Mouse (Mus musculus) cerebral cortex, adult 2 months (tissue): ENCODE measurements around the gene Cyp19a1.

Source experiments
- WGBS: fragments of 180-500 bp; shearing (Covaris S2); methylation state at CpG from one replicate; pipeline ENCODE4 v1.1.7; 2018; 5-methylcytosine and 5-hydroxymethylcytosine counted together

Gene Cyp19a1

DNA sequence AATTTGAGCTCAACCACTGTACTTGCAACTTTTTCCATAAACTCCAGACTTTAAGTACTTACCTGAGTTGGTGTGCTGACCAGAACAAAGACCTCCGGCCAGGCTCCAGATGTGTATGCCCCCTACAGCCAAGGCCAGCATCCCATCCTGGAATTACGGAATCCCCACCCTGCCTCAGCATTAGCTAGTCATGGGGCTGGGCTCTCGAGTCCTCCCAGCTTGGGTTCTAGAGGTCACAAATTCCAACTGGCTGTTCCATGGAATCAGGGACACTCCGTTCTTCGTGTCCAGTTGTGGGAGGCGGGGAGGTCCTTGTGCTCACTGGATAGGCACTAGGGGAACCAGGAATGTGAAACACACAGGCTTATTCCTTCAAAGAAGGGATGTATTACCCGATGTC, at the start of gene Cyp19a1:
TSS of gene Cyp19a1 (minus strand) at position 101 of the 400 bp plus-strand sequence.
- WGBS, result 90% methylated on average over 7 of the region's 7 CpGs

DNA sequence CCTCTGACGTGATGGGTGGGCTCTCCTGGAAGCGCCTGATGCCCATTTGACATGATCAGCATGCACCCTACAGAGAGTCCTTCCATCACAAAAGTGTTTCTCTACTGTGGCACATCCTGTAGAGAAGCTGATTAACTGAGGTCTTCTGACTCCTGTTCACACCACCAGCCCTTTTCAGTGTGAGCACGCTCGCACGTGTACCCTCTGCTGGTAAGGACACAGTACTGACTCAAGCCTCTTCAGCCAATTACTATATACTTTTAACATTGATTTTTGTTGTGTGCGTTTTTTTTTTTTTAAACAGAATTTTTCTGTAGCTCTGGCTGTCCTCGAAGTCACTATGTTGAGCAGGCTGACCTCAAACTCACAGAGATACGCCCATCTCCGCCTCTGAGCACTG, 48.5 kb upstream of the Cyp19a1 start:
- 77% methylated on average over 9 of the region's 9 CpGs for WGBS

- WGBS, result 52% methylated on average over 2 of the region's 2 CpGs
Measured at GRCm38 (mm10) chr9:54308751-54309358, 40.9 kb upstream of the Cyp19a1 start.

DNA sequence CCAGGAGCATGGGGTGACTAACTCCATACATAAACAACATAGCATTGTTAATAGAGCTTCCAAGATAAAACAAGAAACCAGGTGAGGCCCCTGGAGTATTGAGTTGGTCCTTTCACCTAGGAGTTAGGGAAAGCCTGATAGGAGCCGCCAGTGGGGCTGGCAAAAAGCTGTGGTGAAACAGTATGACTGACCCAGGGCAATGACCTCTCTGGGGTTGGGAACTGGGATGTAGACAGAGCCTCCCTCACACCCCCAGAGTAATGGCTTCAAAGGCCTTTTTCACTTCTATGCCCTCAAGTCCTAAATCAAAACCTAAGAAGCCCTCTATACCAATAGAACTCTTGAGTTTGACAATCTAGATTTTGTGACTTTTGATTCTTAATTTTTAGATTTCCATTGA, 40.3 kb upstream of the Cyp19a1 start:
- 89% methylated on average over 1 of the region's 1 CpGs for WGBS

GRCm38 (mm10) chr9:54301255-54301654, 33.3 kb upstream of the Cyp19a1 start:
- WGBS, result 33% methylated on average over 4 of the region's 4 CpGs

DNA sequence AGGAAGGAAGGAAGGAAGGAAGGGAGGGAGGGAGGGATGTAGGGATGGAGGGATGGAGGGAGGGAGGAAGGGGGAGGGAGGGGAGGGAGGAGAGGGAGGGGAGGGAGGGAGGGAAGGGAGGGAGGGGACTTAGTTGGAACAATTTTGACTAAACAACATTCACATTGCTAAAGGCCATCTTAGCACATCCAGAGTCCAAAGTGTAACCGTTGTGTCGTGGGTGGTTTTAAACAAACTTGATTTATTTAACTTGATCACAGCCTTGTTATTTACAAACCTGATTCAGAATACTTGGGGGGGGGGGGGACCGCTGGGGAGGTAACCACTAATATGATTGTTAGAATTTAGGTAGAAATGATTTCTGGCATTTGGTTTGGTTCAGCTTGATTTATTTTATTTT, 31.5 kb upstream of the Cyp19a1 start:
- 83% methylated on average over 3 of the region's 3 CpGs for WGBS

DNA sequence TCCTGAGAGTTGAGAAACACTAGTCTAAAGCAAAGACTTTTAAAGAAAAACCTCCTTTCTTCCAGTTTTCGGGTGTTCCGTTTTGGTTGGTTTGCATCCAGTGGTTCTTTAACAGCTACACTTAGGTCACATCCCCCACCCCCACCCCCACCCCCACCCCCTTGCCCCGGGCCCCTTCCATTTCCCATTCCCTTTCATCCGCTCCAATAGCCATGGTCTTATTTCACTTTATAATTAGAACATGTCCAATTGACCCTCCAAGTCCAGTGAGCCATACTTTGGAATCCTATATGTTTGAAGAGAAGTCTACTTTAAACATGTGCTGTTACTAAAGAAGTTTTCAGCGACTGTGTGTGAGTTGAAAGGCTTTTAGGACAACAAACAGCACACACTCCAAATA, 19.9 kb upstream of the Cyp19a1 start:
- WGBS, result 54% methylated on average over 5 of the region's 5 CpGs

- 4% methylated on average over 61 of the region's 61 CpGs for WGBS
Measured at GRCm38 (mm10) chr9:54286331-54286987, 18.5 kb upstream of the Cyp19a1 start, which contains the start of gene Gldn. Gene Gldn (plus strand): TSS chr9:54286486.

- WGBS, result 76% methylated on average over 12 of the region's 12 CpGs
Measured at GRCm38 (mm10) chr9:54279046-54279589, 11.2 kb upstream of the Cyp19a1 start.

- WGBS, result 88% methylated on average over 4 of the region's 4 CpGs
Measured at GRCm38 (mm10) chr9:54275283-54275682, 7.4 kb upstream of the Cyp19a1 start.

- 69% methylated on average over 5 of the region's 5 CpGs for WGBS
Measured at GRCm38 (mm10) chr9:54270889-54271288, 3.0 kb upstream of the Cyp19a1 start.

DNA sequence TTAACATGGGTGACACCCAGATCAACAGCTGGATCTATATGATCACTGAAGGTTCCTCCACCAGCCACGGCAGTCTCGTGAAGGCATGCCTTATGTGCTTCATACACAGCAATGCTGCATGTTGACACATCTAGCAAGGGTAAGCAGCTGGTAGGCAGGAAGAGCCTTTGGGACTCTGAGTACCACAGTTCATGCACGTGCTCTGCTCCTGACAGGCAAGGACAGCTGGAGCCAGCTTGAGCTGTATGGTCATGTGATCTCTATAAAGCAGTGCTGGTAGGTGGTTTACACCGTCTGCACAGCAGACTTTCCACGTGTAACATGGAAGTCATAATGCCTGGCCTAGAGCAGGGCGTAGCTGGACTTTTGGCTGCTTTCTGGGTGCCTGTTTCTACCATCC, 2.1 kb upstream of the Cyp19a1 start:
- WGBS, result 82% methylated on average over 6 of the region's 6 CpGs

DNA sequence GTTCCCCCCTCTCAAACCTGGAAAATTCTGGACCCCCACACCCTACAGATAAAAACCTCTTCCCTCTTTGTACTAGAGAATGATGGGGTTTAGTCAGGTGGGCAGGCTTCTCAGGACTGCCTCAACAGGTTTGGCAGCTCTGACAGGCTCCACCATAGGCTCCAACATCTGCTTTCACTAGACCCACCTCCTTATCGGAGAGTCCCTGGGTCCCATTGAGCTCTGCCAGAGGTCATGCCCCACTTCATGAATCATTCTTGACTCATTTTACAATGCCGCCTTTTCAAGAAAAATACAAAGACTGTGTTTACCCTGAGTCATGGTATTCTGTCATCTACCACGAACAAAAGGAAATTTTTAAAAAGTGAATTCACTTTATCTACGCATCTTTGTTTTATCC, 3.2 kb downstream of the Cyp19a1 start:
- WGBS, result 78% methylated on average over 4 of the region's 4 CpGs

DNA sequence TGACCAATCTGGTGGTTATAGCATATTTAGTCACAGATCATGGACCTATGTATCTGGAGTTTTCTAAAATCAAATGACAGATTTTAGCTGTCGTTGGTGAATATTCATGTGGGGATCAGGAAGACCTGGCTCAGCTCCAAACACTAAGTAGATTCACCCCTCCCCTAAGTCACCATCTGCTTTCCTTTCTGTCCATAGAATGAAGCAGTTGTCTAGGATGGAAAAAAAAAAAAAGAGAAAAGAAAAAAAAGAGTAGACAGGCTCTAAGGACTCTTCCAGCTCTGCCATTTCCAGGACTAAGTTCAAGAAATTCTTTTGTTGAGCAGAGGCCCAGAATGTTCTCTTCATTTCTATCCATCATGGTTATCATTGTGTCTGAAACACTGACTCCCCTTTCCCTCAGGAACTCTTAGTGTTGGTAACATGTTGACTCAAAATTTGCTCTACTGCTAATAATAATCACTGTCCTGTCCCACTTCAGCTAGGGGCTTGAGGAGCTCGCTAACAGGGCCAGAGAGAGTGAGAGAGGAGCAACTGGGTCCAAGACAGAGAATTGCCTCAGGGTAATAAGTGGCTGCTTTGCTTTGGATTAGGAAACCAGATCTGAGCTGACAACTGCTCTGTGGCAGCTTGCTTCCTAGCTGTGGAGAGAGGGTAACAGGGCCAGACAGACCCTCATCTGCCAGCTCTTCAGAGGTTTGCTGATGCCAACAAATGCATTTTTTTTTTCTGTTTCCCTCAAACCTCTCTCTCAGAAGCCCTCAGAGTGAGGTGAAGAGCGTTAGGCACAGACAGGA, 22.8 kb downstream of the Cyp19a1 start:
- 62% methylated on average over 3 of the region's 3 CpGs for WGBS

GRCm38 (mm10) chr9:54227580-54227979, 40.3 kb downstream of the Cyp19a1 start:
- WGBS, result 21% methylated on average over 6 of the region's 6 CpGs

- WGBS, result 77% methylated on average over 5 of the region's 5 CpGs
Measured at GRCm38 (mm10) chr9:54216511-54216910, 51.4 kb downstream of the Cyp19a1 start.

GRCm38 (mm10) chr9:54214881-54215280, 53.0 kb downstream of the Cyp19a1 start:
- WGBS, result 57% methylated on average over 9 of the region's 9 CpGs

GRCm38 (mm10) chr9:54194790-54195189, 73.1 kb downstream of the Cyp19a1 start:
- WGBS, result 79% methylated on average over 5 of the region's 5 CpGs

DNA sequence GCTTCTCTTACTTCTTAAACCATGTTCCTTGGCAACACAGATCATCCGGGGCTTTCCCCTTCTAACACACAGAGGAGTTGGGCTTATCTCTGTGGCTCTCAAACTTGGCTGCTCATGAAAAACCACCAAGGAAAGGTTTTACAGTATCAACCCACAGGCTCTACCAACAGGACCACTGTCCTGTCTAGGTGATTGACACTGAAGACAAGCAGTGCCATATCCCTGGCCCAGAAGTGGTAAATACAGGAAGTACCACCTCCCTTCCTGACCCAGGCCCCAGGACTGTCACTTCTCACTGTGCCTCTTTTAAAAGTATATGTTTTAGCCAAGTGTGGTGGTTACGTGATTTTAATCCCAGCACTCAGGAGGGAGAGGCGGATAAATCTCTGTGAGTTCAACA, 76.5 kb downstream of the Cyp19a1 start:
- WGBS, result 91% methylated on average over 3 of the region's 3 CpGs

DNA sequence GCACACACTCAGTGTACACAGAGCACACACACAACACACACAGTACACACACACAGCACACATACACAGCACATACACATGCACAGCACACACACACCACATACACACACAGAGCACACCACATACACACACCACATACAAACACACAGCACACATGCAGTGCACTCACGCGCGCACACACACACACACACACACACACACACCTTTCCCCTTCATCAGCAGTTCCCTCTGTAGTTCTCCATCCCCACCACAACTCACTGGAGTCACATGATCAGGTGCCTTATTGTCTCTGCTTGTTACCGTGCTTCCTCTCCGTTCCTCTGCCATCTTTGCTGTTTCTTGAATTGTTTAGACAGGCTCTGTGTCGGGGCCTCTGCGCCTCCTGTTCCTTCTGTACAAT, 85.4 kb downstream of the Cyp19a1 start:
- WGBS, result 86% methylated on average over 7 of the region's 7 CpGs

GRCm38 (mm10) chr9:54181330-54181729, 86.6 kb downstream of the Cyp19a1 start:
- 14% methylated on average over 2 of the region's 2 CpGs for WGBS

GRCm38 (mm10) chr9:54180216-54180615, 87.7 kb downstream of the Cyp19a1 start:
- WGBS, result 73% methylated on average over 17 of the region's 17 CpGs
